Mouse (Mus musculus) E14TG2a.4 (cell line): ENCODE measurements around the gene Itgae.
"Not testable (repeated sequence)": the region's sequence is repeated elsewhere in the genome, so short reads cannot be mapped to it uniquely, and the experiment has no call there.

Experiments
- H3K27me3 ChIP-seq: 2 replicates; pipeline ENCODE4 v1.6.1; 2014; ENCODE audit warnings: low read length, control low read depth; ENCODE audit not compliant: insufficient read depth
- H3K36me3 ChIP-seq: 2 replicates; pipeline ENCODE4 v1.6.1; 2014; ENCODE audit warnings: low read length, control low read depth; ENCODE audit not compliant: insufficient read depth
- H3K4me1 ChIP-seq: replicated peaks from 2 replicates; pipeline ENCODE4 v1.6.1; 2014; ENCODE audit warnings: low read depth, low read length, control low read depth
- H3K4me3 ChIP-seq: replicated peaks from 2 replicates; pipeline ENCODE4 v1.5.1; 2014; ENCODE audit warnings: mild to moderate bottlenecking, low read length
- H3K9me3 ChIP-seq: 2 replicates; pipeline ENCODE4 v1.6.1; 2014; ENCODE audit warnings: low read length, control low read depth
- CTCF ChIP-seq: conservative IDR thresholded peaks from 2 replicates; pipeline ENCODE4 v1.5.1; 2014; ENCODE audit warnings: low read length
- NANOG ChIP-seq: IDR thresholded peaks from 2 replicates; pipeline ENCODE4 v1.6.1; 2014; ENCODE audit warnings: borderline replicate concordance, low read length, mixed read lengths
- POU5F1 ChIP-seq: IDR thresholded peaks from 2 replicates; pipeline ENCODE4 v1.6.1; 2014; ENCODE audit warnings: low read length, borderline replicate concordance

Gene Itgae

GRCm38 (mm10) chr11:73099976-73100750 is 9.8 kb downstream of the Itgae start:
- no peaks in the 10 kb centered on the region for H3K27me3 ChIP-seq
- H3K4me1 ChIP-seq = peaks cover 18% of the 10 kb centered on the region
- no peak overlapping the region for H3K4me3 ChIP-seq
- no peak for TF ChIP-seq CTCF
- no peak for TF ChIP-seq NANOG
- no peak for TF ChIP-seq POU5F1
- H3K36me3 ChIP-seq = no peaks in the 10 kb centered on the region
- H3K9me3 ChIP-seq = no peaks in the 10 kb centered on the region

- H3K36me3 ChIP-seq = no peaks in the 10 kb centered on the region
- no peak for TF ChIP-seq NANOG
- no peak for TF ChIP-seq POU5F1
- no peak for TF ChIP-seq CTCF
- H3K4me3 ChIP-seq = no peak overlapping the region
- no peaks in the 10 kb centered on the region for H3K27me3 ChIP-seq
- no peaks in the 10 kb centered on the region for H3K9me3 ChIP-seq
- peaks cover 18% of the 10 kb centered on the region for H3K4me1 ChIP-seq
Measured at GRCm38 (mm10) chr11:73101308-73101707, 10.9 kb downstream of the Itgae start.

- H3K36me3 ChIP-seq = no peaks in the 10 kb centered on the region
- no peaks in the 10 kb centered on the region for H3K9me3 ChIP-seq
- no peak overlapping the region for H3K4me3 ChIP-seq
- no peaks in the 10 kb centered on the region for H3K27me3 ChIP-seq
- no peak for TF ChIP-seq POU5F1
- no peak for TF ChIP-seq CTCF
- TF ChIP-seq NANOG = no peak
- H3K4me1 ChIP-seq = peaks cover 8% of the 10 kb centered on the region
Measured at GRCm38 (mm10) chr11:73105246-73105645, 14.9 kb downstream of the Itgae start.

DNA sequence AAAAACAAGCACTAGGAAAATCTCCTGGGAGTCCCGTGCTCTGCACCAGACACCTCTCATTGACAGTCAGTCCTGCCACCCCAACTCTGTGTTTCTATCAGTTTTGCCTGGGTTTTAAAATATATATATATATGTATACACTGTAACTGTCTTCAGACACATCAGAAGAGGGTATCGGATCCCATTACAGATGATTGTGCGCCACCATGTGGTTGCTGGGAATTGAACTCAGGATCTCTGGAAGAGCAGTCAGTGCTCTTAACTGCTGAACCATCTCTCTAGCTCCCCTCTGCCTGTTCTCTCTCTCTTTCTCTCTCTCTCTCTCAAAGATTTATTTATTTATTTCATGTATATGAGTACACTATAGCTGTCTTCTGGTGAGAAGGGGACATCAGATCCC is 17.0 kb downstream of the Itgae start:
- H3K4me1 ChIP-seq, H3K36me3 ChIP-seq, H3K4me3 ChIP-seq, H3K27me3 ChIP-seq, H3K9me3 ChIP-seq: not testable (repeated sequence)

GRCm38 (mm10) chr11:73108195-73108897 is 18.0 kb downstream of the Itgae start:
- Histone ChIP-seq H3K4me3 (no peak overlapping the region), H3K4me1 (peaks cover 7% of the 10 kb centered on the region; the same call in 1 of the 2 replicates), H3K9me3 (no peaks in the 10 kb centered on the region), H3K27me3 (peaks cover 2% of the 10 kb centered on the region; the same call in 1 of the 2 replicates), H3K36me3 (no peaks in the 10 kb centered on the region)
- no peak for TF ChIP-seq POU5F1
- TF ChIP-seq NANOG = no peak
- TF ChIP-seq CTCF = no peak

DNA sequence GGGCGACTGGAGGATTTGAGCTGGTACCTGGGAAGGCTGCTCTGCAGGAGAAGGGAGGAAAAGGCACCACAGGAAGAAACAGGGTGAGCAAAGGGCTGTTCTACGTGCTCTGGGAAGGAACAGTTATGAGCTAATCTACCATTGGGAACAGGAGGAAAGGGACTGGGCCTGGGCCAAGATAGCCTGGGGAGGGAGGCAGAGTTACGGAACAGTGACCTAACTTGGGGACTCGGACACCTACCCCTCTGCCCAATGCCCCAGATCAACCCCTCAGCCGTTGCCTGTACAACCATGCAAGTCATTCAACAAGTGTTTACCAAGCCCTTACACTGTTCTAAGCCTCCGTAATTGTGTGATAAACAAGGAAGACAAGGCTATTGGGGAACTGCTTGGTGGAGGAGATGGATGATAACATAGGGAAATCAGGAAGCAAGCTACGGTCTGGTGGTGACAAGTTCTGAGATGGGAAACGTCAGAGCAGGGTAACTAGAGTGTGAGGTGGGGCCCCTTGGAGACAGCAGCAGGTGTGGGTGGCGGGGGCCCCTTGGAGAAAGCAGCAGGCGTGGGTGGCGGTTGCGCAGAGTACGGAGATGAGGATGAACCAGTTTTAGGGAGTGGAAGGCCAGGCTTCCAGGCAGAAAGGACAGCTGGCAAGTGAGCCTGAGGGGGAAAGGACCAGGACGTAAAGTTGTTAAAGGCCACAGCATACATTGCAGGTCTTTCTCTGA is 18.7 kb downstream of the Itgae start:
- Histone ChIP-seq H3K4me1 (no peaks in the 10 kb centered on the region), H3K36me3 (no peaks in the 10 kb centered on the region), H3K9me3 (no peaks in the 10 kb centered on the region), H3K4me3 (no peak overlapping the region), H3K27me3 (peaks cover 5% of the 10 kb centered on the region)
- no peak for TF ChIP-seq CTCF
- no peak for TF ChIP-seq NANOG
- no peak for TF ChIP-seq POU5F1

DNA sequence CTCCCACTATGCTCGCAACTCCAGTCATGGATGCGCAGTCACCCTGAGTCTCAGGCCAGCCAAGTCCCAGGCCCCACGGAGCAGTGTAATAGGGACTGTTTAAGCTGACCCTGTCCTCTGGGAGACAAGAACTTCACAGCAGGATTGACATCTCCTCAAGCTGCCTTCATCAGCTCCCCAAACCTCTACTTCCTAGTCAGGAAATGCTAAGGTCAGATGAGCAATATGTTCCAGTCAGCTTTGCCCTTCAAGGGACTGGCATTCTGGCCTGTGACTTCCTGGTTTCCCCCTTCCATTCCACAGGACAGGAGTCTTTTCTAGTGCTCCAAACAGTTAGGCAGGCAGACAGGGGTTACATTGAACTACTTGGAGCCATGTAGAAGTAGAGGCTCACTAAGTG is 19.6 kb downstream of the Itgae start:
- Histone ChIP-seq H3K27me3 (peaks cover 5% of the 10 kb centered on the region), H3K36me3 (no peaks in the 10 kb centered on the region), H3K4me1 (no peaks in the 10 kb centered on the region), H3K9me3 (no peaks in the 10 kb centered on the region), H3K4me3 (no peak overlapping the region)
- no peak for TF ChIP-seq NANOG
- TF ChIP-seq CTCF = no peak

- H3K4me3 ChIP-seq = no peak overlapping the region
- no peaks in the 10 kb centered on the region for H3K36me3 ChIP-seq
- no peaks in the 10 kb centered on the region for H3K4me1 ChIP-seq
- no peaks in the 10 kb centered on the region for H3K9me3 ChIP-seq
- peaks cover 5% of the 10 kb centered on the region for H3K27me3 ChIP-seq
- no peak for TF ChIP-seq POU5F1
- TF ChIP-seq NANOG = no peak
- TF ChIP-seq CTCF = no peak
Measured at GRCm38 (mm10) chr11:73111414-73111813, 21.0 kb downstream of the Itgae start.

DNA sequence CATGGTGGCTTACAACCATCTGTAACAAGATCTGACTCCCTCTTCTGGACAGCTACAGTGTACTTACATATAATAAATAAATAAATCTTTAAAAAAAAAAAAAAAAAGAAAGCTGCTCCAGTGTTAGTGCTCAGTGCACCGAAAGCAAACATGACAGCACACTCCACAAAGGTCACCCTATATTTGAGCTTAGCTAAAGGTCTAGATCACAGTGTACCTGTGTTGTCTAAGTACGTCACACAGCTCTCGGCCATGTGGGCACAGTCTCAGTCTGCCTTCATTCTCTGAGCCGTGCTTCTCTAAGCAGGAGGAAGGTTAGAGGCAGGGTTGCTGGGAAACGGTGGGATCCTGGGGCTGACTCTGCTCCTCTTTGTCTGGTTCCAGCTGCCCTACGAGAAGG is 36.1 kb downstream of the Itgae start:
- Histone ChIP-seq H3K9me3 (no peaks in the 10 kb centered on the region), H3K4me3 (no peak overlapping the region), H3K4me1 (peaks cover 33% of the 10 kb centered on the region), H3K27me3 (no peaks in the 10 kb centered on the region), H3K36me3 (peaks cover 44% of the 10 kb centered on the region)
- TF ChIP-seq CTCF = no peak
- TF ChIP-seq NANOG = no peak
- no peak for TF ChIP-seq POU5F1
